Mouse (Mus musculus): ENCODE results near the gene Snx21.

GRCm38 (mm10) chr2:164746693-164747092, 38.9 kb upstream of the Snx21 start:
- TF ChIP-seq POLR2A (IDR thresholded peaks at IDR 0.05; ENCODE audit: insufficient read length, low read depth), result no peak
- TF ChIP-seq USF1 (IDR thresholded peaks at IDR 0.05; ENCODE audit: low read depth), result no peak
- TF ChIP-seq MYOD1 (IDR thresholded peaks at IDR 0.05; ENCODE audit: control insufficient read depth in 1 of 3, insufficient read length in 2 of 3, low read depth in 2 of 3), result no peak
- no peak for TF ChIP-seq E2F4 (IDR thresholded peaks at IDR 0.05; ENCODE audit: insufficient read depth)
- no peak for TF ChIP-seq MAX (IDR thresholded peaks at IDR 0.05; ENCODE audit: low read depth)
- no peak for TF ChIP-seq REST (IDR thresholded peaks at IDR 0.05; ENCODE audit: insufficient read depth, insufficient read length)
- TF ChIP-seq TCF3 (IDR thresholded peaks at IDR 0.05; ENCODE audit: insufficient read length, low read depth), result no peak
- TF ChIP-seq POLR2AphosphoS2 (IDR thresholded peaks at IDR 0.05; ENCODE audit: insufficient read length, low read depth), result no peak

Data from myocyte (in vitro differentiated cells).